Mouse (Mus musculus): Measurements from ENCODE around the gene Cep57.

Cep57 gene

GRCm38 (mm10) chr9:13826832-13827405 is at the start of gene Cep57:
Cep57 (minus strand) TSS chr9:13827107.
- peak; percentile 98 for DNase-seq (ENCODE audit: low spot score)

GRCm38 (mm10) chr9:13875340-13875739 is 48.4 kb upstream of the Cep57 start:
- peak; percentile 8 for DNase-seq (ENCODE audit: low spot score)

- DNase-seq (ENCODE audit: low spot score): peak; percentile 29
Measured at GRCm38 (mm10) chr9:13874359-13874758, 47.5 kb upstream of the Cep57 start.

GRCm38 (mm10) chr9:13871631-13872030 is 44.7 kb upstream of the Cep57 start:
- no peak for DNase-seq (ENCODE audit: low spot score)

- no peak for DNase-seq (ENCODE audit: low spot score)
Measured at GRCm38 (mm10) chr9:13867646-13868045, 40.7 kb upstream of the Cep57 start.

GRCm38 (mm10) chr9:13856777-13857176 is 29.9 kb upstream of the Cep57 start:
- DNase-seq (ENCODE audit: low spot score): no peak

GRCm38 (mm10) chr9:13856247-13856646 is 29.3 kb upstream of the Cep57 start:
- DNase-seq (ENCODE audit: low spot score): no peak

GRCm38 (mm10) chr9:13853876-13854275 is 27.0 kb upstream of the Cep57 start:
- no peak for DNase-seq (ENCODE audit: low spot score)

- DNase-seq (ENCODE audit: low spot score): peak; percentile 79
Measured at GRCm38 (mm10) chr9:13848481-13849480, 21.9 kb upstream of the Cep57 start.

GRCm38 (mm10) chr9:13847591-13847990 is 20.7 kb upstream of the Cep57 start:
- DNase-seq (ENCODE audit: low spot score): no peak

GRCm38 (mm10) chr9:13836726-13837125 is 9.8 kb upstream of the Cep57 start:
- no peak for DNase-seq (ENCODE audit: low spot score)

GRCm38 (mm10) chr9:13835256-13835655 is 8.3 kb upstream of the Cep57 start:
- no peak for DNase-seq (ENCODE audit: low spot score)

GRCm38 (mm10) chr9:13828087-13828441 is 1.2 kb upstream of the Cep57 start:
- peak; percentile 66 for DNase-seq (ENCODE audit: low spot score)

- DNase-seq (ENCODE audit: low spot score): peak; percentile 100
Measured at GRCm38 (mm10) chr9:13827406-13828086, 639 bp upstream of the Cep57 start, which contains the start of gene Fam76b. Fam76b (plus strand) TSS chr9:13827716.

- DNase-seq (ENCODE audit: low spot score): peak; percentile 66
Measured at GRCm38 (mm10) chr9:13826391-13826805, 509 bp downstream of the Cep57 start.

GRCm38 (mm10) chr9:13825896-13826295 is 1.0 kb downstream of the Cep57 start:
- no peak for DNase-seq (ENCODE audit: low spot score)

GRCm38 (mm10) chr9:13820774-13821173 is 6.1 kb downstream of the Cep57 start:
- DNase-seq (ENCODE audit: low spot score): no peak

- DNase-seq (ENCODE audit: low spot score): no peak
Measured at GRCm38 (mm10) chr9:13818369-13818768, 8.5 kb downstream of the Cep57 start.

GRCm38 (mm10) chr9:13809937-13810336 is 17.0 kb downstream of the Cep57 start:
- DNase-seq (ENCODE audit: low spot score): no peak

GRCm38 (mm10) chr9:13807657-13808056 is 19.2 kb downstream of the Cep57 start:
- DNase-seq (ENCODE audit: low spot score): no peak

GRCm38 (mm10) chr9:13806854-13807253 is 20.1 kb downstream of the Cep57 start:
- DNase-seq (ENCODE audit: low spot score): no peak

- DNase-seq (ENCODE audit: low spot score): no peak
Measured at GRCm38 (mm10) chr9:13804480-13804879, 22.4 kb downstream of the Cep57 start.

GRCm38 (mm10) chr9:13794756-13795155 is 32.2 kb downstream of the Cep57 start:
- DNase-seq (ENCODE audit: low spot score): no peak

All from adipocyte (in vitro differentiated cells).